Mouse (Mus musculus) gastrocnemius, adult 18-20 months (tissue): Measurements from ENCODE around the gene Rsf1. TPM values are rescaled to one million over a fixed set of nuclear protein-coding genes. Genes with fewer than 3 reads are reported as not detected.

ENCODE experiments used
- DNase-seq: peaks from one replicate; pipeline ENCODE4 v3.0.0; 2021; ENCODE audit warnings: low spot score
- total RNA-seq, 2 experiments: library from RNA; stranded (reverse); gene quantifications; 2 replicates each; pipeline ENCODE4 v1.2.3; 2021

Rsf1 gene
- total RNA-seq, 2 experiments from 2014 or later = 13.1 to 16.2 TPM

DNA sequence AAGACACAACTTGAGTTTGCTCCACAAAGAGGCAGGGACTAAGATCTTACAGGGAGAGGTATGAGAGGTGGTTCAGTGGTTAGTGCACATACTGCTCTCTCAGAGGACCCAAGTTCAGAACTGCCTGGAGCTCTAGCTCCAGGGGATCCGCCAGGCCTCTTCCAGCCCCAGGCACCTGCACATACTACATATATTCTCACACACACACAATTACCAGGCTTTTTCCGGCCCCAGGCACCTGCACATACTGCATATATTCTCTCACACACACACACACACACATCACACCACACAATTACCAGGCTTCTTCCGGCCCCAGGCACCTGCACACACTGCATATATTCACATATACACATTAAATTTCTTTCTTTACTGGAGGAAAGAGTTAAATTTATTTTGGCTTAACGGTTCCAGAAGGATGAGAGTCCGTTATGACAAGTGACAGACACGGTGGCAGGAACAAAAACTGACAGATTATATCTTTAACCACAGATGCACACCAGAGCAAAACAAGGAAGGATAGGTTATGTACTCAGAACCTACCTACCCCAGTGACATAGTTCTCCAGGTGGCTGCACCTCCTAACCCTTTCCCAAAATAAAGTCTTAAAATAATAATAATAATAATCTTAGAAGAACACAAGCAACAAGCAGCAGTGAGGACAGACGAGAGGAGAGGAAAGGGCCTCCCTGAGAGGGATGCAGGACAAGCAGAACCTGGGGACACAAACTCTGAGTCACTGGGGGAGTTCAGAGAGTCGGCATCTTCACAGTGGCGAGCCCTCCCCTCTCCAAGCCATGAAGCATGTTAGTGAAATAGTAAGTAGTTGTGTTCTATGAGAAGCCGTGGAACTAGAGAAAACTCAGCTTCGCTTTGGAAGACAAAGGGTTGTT, 144.2 kb downstream of the Rsf1 start:
- DNase-seq = no peak

DNA sequence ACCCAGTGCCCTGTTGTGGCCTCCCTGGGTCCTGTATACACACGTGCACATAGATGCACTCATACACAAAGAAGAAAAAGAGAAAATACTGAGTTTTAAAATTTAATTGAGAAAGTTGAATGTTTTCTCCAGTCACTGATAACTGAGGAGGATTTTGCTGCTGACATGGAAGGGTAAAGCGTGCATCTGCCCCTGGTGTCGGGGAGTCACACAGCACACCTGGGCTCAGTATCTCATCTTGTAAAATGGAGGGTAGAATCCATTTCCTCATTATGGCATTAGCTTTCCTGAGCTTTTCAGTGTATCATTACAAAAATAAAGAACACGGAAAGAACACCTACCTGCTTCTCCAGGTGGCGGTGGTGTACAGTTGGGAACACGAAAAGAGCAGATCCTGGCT, 145.7 kb downstream of the Rsf1 start:
- no peak for DNase-seq

DNA sequence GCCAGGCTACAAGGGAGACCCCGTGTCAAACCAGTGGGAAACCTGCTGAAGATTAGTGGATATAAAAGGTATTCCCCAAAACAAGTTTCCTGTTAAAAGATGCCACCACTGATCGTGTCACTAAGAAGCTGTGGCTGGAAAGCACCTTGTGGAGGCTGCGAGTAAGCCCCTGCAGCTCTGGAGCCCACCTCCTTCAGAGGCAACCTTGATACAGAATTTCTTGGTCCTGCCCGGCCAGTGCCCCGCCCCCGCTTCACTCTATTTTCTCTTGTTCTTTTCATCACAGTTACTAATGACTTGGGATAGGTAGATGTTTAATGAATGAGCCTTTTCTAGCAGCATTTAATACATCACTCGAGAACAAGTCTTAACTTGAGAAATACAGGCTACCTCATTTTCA, 146.4 kb downstream of the Rsf1 start:
- DNase-seq = no peak

DNA sequence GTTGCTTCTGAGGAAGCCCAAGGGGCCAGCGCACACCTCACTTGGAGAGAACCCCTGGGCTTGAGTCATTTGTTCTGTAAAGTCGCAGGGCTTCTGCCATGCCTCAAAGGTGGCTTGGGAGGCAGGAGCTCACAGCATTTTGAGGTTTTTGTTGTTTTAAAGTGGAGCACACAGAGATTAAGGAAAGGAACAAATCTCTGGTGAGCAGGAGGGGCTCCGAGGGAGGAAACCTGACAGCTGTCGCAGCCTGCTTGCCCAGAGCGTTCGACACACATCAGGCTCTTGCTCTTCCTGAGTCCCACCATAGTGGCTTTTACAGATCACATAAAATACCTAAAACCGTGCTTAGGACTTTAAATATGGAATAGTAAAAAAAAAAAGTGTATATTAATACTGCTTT, 147.1 kb downstream of the Rsf1 start:
- no peak for DNase-seq

DNA sequence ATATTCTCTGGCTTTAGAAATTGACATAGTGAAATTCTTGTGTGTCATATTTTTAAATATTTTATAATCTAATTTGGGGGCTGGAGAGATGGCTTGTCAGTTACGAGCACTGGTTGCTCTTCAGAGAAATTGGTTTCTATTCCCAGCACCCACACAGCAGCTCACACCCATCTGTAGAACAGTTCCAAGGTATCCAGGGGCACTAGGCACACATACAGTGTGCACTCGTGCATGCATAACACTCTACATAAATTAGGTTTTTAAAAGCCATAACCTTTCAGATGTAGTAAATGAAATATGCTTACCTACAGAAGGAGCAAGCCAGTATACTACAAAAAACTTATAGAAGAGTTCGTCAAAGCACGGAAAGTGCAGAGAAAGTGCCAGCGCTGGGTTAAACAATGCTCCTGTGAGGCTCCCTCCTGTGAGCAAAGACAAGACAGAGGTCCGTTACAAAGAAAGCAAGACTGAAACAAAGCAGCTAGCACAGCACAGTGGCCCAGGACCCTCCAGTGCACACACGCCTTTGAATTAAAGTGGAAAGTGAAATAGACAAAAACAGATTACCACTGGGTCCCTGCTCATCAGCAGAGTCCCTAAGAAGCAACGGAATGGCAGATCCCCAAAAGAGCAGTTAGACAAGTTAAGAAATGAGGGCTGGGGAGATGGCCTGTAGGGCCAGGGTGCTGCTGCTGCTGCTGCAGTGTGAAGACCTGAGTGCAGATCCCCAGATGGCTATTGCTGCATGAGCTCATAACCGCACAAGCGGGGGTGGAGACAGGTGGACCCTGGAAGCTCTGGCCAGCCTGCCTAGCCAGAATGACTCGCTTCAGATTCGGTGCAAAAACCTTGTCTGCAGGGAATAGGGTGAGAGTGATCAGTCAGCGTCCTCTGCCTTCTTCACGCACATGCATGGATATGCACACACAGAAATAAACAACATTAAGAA, 149.3 kb downstream of the Rsf1 start:
- no peak for DNase-seq

DNA sequence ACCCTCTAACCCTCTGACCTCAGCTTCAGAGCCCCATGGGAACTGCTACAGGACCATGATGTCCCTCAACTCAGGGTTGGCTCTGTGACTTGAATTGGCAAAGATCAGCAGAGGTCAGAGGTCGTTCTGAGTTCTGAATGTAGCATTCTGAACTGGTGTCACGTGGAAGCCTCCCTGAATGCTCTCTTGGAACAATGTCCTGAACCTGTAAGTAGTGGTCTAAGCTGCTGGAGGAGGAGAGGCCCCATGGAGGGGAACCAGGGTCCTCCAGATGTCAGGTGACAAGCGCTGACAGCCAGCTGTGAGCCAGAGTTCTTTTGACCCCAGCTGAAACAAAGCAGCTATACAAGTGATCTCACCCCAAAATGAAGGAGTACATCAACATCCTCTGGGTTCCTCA, 150.7 kb downstream of the Rsf1 start:
- DNase-seq = no peak

DNA sequence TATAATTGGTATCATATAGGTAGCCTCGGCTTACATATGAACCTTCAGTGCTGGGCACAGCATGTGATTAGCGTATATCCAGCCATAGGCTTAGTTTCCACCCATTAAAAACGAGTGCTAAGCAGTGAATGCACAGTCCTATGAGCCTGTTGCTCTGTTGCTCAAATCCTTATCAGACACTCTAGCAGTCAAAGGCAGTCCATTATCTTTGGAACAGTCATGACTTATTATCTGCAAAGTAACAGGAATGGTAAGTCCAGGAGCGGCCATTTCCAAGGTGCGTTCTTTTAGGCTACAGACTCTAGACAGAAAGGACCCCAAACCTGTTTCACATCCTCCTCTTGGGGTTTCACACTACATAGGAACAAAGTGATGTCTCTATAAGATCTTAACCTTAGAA, 153.9 kb downstream of the Rsf1 start:
- no peak for DNase-seq

DNA sequence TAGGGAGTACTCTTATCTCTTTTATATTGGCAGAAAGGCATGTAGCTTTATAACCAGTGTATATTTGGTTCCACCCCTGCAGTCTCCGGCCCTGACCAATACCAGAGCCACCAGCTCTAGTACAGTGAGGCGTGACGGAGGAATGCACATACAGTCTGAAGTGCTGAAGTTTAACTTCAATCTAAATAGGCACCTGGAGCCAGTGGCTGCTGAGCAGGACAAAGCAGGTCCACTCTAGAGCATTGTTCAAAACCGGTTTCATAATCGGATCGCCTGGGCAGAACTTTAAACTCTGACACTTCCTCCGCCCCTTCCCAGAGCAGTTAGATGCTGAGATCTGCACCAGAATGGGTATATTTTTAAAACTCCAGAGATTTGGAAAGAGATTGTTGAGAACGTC, 155.3 kb downstream of the Rsf1 start:
- DNase-seq = no peak

DNA sequence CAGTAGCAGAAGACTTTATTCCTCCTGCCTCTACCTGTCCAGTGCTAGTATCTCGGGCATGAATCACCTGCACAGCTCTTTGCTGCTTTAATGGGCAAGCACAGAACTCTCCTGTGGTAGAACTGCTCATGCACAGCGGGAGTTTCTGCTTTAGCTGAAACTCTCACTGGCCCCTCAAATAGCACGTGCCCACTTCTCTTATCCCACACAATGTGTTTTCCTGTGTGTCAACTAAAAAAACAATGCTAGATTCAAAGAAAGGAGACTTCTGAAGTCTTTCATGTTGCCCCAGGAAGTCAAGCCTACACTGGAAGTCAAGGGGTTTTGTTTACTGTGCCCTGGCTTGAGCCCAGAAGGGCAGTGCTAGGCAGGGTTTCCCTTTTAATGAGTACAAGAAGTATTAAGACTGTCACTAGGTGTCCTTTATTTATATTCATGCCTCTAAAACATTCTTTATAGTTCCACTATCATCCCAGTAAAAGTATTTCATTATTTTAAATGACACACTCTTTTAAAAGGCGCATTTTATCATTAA, 156.3 kb downstream of the Rsf1 start:
- no peak for DNase-seq

DNA sequence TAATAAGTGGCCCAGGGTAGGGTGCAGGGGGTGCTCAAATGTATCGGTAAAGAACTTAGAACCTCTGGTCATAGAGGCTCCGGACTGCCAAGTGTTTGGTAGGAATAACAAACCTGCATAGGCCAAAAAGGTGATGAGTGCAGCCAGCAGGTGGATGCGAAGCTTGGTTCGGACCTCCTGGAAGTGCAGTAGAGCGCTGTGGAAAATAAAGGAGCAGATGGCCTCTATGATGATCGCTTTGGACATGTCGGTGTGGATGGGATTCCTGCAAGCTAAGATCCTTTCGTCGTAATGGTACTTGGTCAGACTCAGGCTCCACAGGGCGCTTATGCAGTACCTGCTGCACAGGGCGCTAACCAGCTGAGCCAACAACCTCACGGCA, 157.6 kb downstream of the Rsf1 start:
- DNase-seq = no peak

DNA sequence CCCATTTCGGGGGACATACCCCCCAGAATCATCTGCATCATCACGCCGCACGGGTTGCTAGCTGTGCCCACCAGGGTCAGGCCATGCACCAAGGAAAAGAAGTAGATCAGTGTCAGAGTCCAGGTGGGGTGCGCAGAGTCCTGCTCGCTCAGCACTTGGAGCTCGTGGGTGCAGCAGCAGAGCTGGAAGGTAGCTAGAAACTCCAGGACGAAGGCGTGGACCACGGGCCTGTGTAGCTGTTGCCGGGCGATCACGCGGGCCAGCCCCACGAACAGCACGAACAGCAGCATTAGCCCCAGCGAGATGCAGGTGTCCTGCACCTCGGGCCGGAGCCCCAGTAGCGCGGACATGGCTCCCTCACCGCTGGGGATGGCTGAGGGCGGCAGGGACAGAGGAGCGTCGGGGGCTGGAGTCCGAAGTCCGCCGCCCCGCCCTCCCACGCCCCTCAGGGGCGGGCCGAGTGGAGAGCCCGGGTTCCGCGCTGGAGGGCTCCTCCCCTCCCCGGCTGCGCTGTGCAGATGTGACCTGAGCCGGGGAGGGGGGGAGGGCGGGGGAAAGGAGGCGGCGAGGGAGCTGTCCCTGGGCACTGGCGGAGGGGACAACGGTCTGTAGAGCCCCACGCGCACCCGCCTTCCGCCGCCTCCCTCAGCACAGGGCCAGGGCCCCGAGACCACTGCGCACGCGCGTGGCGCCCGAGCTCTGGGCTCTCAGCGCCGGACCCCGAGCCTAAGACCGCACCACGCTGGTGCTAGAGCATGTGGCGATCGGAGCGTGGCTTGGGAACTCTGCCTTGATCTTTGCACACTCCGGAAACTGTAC, 158.2 kb downstream of the Rsf1 start, which contains the start of gene Aqp11:
TSS of gene Aqp11 (minus strand) at position 652 of the 819 bp plus-strand sequence.
- DNase-seq = peak; percentile 83

DNA sequence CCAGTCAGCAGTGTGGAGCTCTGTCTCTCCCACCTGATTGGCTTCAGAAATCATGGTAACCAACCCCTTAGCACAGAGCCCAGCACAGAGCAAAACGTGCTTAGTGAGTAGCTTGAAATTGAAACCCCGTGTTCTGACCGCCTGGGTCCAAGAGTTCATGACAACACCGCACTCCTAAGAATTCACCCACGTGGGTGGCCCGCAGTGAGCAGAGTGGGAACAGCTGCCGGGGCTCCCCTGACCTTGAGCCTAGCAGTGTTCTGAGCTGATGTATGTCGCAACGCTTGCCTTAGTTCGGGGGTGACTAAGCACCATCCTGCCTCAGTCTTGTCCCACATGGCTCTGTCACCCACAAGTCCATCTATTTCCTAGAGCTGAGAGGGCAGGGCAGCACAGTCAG, 161.3 kb downstream of the Rsf1 start:
- no peak for DNase-seq

DNA sequence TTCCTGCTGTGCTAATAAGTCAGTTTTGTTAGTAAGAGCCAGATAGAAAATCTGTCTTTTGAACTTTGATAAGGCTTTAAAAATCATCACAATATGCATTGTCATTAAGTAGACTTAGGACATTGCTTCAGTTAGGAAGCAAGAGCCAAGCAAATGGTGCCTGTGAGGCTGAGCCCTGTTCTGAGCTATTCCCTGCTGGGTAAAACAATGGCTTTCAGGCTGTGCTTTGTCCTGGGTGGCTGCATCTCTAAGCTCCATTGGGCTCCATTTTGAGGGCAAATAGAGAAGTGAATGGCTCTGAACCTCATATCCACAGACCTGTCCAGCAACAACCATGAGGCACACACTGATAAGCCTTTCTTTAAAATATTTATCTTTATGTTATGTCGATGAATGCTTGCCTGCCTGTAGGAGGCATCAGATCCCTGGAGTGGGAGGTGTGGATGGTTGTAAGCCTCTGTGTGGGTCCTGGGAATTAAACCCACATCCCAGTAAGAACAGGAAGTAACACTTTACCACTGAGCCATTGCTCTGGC, 162.1 kb downstream of the Rsf1 start:
- DNase-seq = no peak

Other genes with a start within 250 kb of the Rsf1 start
- gene Usp35, start 247.9 kb upstream of the Rsf1 start, total RNA-seq = under 1 TPM; 0.31 to 0.43 TPM
- 1 to 10 TPM; 4.1 to 4.4 TPM for gene Kctd21, start 247.6 kb upstream of the Rsf1 start, total RNA-seq
- gene Alg8, start 208.3 kb upstream of the Rsf1 start, total RNA-seq = 1 to 10 TPM; 3.2 to 3.5 TPM
- gene Ndufc2, start 179.9 kb upstream of the Rsf1 start, total RNA-seq = 100 to 1,000 TPM; 266 to 292 TPM
- gene Thrsp, start 162.2 kb upstream of the Rsf1 start, total RNA-seq = 10 to 100 TPM; 15.3 to 19.5 TPM
- gene Kctd14, start 128.6 kb upstream of the Rsf1 start, total RNA-seq = under 1 TPM in 1 of 2 experiments, not detected in 1; 0.14 TPM
- gene Ints4, start 98.9 kb upstream of the Rsf1 start, total RNA-seq = 10 to 100 TPM; 23.7 to 26.4 TPM
- 100 to 1,000 TPM; 125 to 130 TPM for gene Aamdc, start 392 bp upstream of the Rsf1 start, total RNA-seq
- 10 to 100 TPM; 28.2 to 30.6 TPM for gene Clns1a, start 116.7 kb downstream of the Rsf1 start, total RNA-seq
- under 1 TPM; 0.38 to 0.59 TPM for gene Aqp11, start 158.4 kb downstream of the Rsf1 start, total RNA-seq
- 10 to 100 TPM; 19.2 to 26.1 TPM for gene Pak1, start 208.7 kb downstream of the Rsf1 start, total RNA-seq